Mouse (Mus musculus): ENCODE measurements around the gene Mrpl9. TPM values are rescaled to one million over a fixed set of nuclear protein-coding genes. Genes with fewer than 3 reads are reported as not detected.

Gene Mrpl9
- polyA plus RNA-seq, 1 experiment from 2014 or later, result 69.9 TPM

DNA sequence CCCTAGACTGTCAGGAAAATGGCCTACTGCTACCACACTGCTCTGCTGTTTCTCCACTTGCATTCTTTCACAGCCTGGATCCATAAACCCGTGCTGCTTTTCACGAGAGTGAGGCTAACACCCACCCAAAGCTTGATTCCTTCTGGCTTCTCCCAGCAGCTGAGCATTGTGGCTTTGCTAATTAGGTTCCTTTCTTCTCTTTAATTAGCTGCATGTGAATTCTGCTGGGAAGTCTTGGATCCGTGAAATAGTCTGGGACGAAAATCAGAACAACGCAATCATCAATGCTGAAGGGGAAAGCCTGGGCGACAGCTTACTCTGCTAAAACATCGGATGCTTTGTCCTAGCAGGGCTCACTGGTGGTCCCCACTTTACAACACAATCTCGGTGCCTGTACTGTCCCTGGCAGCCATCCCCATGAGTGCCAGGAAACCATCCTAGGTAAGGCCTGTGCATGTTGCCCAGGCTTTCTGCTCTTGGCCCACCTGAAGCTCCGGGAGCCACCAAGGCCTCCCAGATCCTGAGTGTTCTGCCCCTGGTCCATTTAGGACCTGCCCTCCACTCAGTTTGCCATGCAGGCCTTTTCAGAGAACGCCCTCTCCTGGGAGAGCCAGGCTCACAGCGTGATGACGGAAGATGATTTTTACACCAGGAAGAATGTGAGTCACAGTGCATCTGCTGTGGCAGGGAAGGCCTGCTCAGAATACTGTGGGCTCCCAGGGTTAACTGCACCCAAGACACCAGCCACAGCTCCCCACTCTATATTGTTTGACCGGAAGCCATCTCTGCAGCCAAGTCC lies 22.7 kb downstream of the Mrpl9 start:
- Histone ChIP-seq H3K4me1 (replicated peaks) (peaks cover 21% of the 10 kb centered on the region), H3K27ac (peak overlapping the region; percentile 60; the same call in 1 of the 2 replicates), H3K36me3 (no peaks in the 10 kb centered on the region), H3K4me2 (no peak overlapping the region), H3K9ac (replicated peaks) (no peak overlapping the region), H3K9me3 (no peaks in the 10 kb centered on the region), H3K27me3 (no peaks in the 10 kb centered on the region), H3K4me3 (replicated peaks) (no peak overlapping the region)
- no peak for ATAC-seq (ENCODE audit: insufficient number of reproducible peaks, insufficient read depth, low FRiP score, low TSS enrichment, low read depth)
- WGBS, result 48% methylated on average over 13 of the region's 13 CpGs

DNA sequence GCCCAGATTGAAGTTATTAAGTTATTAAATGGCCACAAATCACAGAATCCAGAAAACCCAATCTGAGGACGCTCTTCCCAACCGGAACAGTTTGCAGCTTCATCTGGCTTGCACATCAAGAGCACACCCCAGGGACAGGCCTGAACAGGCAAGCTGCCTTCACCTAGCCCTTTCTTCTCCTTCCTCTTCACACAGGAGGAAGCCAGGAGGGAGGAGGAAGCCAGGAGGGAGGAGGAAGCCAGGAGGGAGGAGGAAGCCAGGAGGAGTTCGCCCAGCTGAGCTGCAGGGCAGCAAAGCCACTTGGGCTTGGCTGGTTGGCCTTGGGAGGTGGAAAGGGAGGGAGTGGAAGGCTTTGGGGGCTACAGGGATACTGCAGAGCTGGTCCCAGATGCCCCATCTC lies 25.8 kb downstream of the Mrpl9 start:
- H3K36me3 ChIP-seq, result no peaks in the 10 kb centered on the region
- WGBS, result 33% methylated on average over 3 of the region's 3 CpGs
- H3K4me3 ChIP-seq (replicated peaks), result no peak overlapping the region
- H3K27me3 ChIP-seq, result no peaks in the 10 kb centered on the region
- no peak overlapping the region for H3K27ac ChIP-seq
- no peak overlapping the region for H3K4me2 ChIP-seq
- ATAC-seq (ENCODE audit: insufficient number of reproducible peaks, insufficient read depth, low FRiP score, low TSS enrichment, low read depth), result no peak
- H3K4me1 ChIP-seq (replicated peaks), result peaks cover 31% of the 10 kb centered on the region
- H3K9me3 ChIP-seq, result no peaks in the 10 kb centered on the region
- H3K9ac ChIP-seq (replicated peaks), result no peak overlapping the region

DNA sequence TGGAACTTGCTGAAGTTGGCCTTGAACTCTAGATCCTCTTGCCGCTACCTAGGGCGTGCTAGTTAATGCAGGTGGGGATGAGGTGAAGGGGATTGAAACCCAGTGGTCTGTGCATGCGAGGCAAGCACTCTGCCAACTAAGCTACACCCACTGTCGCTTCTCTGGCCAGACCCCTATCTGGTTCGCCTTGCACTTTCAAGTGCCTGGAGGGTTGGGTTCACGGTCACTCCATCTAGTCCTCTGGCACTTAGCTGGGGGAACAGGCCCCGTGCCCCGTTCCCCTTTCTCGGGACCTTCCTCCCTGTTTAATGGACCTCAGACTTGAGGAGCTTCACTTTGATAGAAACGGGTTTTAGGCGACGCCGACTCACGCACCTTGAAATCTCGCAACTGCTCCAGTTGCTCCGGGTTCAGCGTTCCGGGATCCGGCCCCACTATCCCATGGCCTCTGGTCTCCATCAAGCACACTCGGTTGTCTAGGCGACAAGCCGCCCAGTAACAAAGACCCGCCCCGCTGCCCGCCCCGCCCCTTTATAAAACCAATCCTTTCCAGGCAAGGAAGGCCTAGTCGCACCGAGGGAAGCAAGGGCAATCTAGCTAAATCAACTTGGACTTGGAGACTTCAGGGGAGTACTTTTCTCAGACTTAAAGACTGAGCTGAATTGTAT lies 29.5 kb downstream of the Mrpl9 start:
- Histone ChIP-seq H3K4me1 (replicated peaks) (peaks cover 23% of the 10 kb centered on the region), H3K4me3 (replicated peaks) (peak overlapping the region; percentile 26), H3K9me3 (no peaks in the 10 kb centered on the region), H3K9ac (replicated peaks) (no peak overlapping the region), H3K27me3 (peaks cover 3% of the 10 kb centered on the region; the same call in 1 of the 2 replicates), H3K27ac (peak overlapping the region; percentile 66; the same call in 1 of the 2 replicates), H3K36me3 (no peaks in the 10 kb centered on the region), H3K4me2 (peak overlapping the region; percentile 59)
- ATAC-seq (ENCODE audit: insufficient number of reproducible peaks, insufficient read depth, low FRiP score, low TSS enrichment, low read depth), result peak; percentile 66
- 7% methylated on average over 28 of the region's 28 CpGs for WGBS

DNA sequence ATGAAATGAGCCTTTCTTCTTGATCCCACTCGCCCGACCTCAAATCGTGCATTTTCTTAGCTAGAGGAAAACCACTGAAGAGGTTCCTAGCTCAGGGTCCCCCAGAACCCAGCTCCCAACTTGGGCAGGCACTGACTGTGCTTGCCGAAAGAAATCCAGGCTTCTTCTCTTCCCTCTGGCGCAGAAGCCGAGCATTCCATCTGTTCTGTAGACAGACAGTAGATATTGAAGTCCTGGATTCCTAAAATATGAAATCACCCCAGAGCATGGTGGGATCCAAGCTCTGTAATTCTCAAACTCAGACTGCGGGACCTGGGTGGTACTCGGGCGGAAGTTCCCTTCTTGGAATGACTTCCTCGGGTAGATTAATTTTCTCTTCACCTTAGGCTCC lies 30.0 kb downstream of the Mrpl9 start:
- Histone ChIP-seq H3K36me3 (no peaks in the 10 kb centered on the region), H3K27ac (peak overlapping the region; percentile 66; the same call in 1 of the 2 replicates), H3K4me2 (peak overlapping the region; percentile 59), H3K9ac (replicated peaks) (no peak overlapping the region), H3K4me3 (replicated peaks) (no peak overlapping the region), H3K4me1 (replicated peaks) (peaks cover 27% of the 10 kb centered on the region), H3K27me3 (peaks cover 8% of the 10 kb centered on the region), H3K9me3 (no peaks in the 10 kb centered on the region)
- WGBS, result 47% methylated on average over 10 of the region's 10 CpGs
- no peak for ATAC-seq (ENCODE audit: insufficient number of reproducible peaks, insufficient read depth, low FRiP score, low TSS enrichment, low read depth)

DNA sequence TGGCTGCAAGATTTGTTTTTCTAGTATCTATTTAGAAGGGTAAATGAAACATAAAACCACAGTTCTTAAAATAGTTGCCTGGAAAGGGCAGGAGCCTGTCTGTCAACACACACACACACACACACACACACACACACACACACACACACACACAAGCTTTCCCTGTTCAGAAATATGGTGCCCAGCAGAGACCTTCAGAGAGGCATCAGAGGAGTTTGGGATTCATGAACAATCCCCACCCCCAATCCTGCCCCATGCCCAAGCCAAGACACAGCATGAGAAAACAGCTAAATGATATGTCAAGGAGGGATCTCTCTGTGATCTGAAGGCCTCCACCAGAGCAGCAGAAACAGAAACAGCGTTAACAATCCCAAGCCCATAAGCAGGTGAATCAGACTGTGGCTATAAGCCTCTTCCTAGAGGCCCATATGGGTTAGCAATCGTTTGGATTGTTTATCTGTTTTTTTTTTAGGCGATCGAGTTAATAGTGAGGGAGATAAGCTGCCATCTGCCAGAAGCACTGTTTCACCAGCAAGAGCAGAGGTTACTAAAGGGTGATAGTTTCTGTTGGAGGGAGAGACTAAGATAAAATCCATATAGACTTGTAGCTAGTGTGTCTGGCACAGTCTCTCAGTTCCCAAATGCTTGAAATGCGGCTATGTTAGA lies 30.6 kb downstream of the Mrpl9 start:
- H3K27me3 ChIP-seq, result peaks cover 14% of the 10 kb centered on the region
- no peak for ATAC-seq (ENCODE audit: insufficient number of reproducible peaks, insufficient read depth, low FRiP score, low TSS enrichment, low read depth)
- H3K4me1 ChIP-seq (replicated peaks), result peaks cover 32% of the 10 kb centered on the region
- no peak overlapping the region for H3K27ac ChIP-seq
- no peak overlapping the region for H3K4me3 ChIP-seq (replicated peaks)
- 63% methylated on average over 5 of the region's 5 CpGs for WGBS
- H3K36me3 ChIP-seq, result no peaks in the 10 kb centered on the region
- H3K9ac ChIP-seq (replicated peaks), result no peak overlapping the region
- no peak overlapping the region for H3K4me2 ChIP-seq
- H3K9me3 ChIP-seq, result no peaks in the 10 kb centered on the region

DNA sequence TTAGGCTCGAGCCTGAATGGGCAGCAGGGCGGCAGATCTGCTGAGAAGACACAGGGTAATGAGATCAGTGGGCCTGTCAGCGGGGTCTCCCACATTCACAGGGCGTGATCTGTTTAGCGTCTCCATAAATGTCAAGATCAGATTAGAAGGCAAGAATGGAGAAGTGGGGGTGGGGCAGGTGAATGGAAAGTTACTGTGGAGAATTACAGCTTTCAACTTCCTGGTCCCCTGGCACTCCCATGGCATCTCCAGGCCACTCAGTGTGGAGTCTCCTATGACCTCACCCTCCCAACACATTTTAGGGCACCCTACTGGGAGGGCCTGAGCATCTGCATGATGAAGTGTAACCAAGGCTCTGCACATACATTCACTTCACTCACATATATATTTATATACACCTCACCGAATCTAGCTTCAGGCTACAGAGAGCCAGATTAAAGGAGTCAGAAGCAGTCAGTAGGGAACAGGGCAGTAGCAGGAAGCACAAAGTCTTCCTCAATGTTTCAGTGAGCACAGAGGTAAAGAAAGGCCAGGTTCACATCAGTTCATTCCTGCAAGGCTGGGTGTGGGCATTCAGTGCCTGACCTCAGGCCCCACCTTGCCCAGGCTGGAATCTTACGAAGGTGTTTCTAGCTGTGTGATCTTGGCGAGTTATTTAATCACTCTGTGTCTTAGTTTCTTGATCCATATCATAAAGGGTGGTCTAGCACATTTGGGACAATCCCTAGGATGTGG lies 33.4 kb downstream of the Mrpl9 start:
- Histone ChIP-seq H3K27ac (no peak overlapping the region), H3K4me2 (no peak overlapping the region), H3K27me3 (peaks cover 42% of the 10 kb centered on the region), H3K4me1 (replicated peaks) (peaks cover 39% of the 10 kb centered on the region), H3K36me3 (no peaks in the 10 kb centered on the region), H3K9ac (replicated peaks) (no peak overlapping the region), H3K4me3 (replicated peaks) (no peak overlapping the region), H3K9me3 (no peaks in the 10 kb centered on the region)
- no peak for ATAC-seq (ENCODE audit: insufficient number of reproducible peaks, insufficient read depth, low FRiP score, low TSS enrichment, low read depth)
- 31% methylated on average over 8 of the region's 8 CpGs for WGBS

DNA sequence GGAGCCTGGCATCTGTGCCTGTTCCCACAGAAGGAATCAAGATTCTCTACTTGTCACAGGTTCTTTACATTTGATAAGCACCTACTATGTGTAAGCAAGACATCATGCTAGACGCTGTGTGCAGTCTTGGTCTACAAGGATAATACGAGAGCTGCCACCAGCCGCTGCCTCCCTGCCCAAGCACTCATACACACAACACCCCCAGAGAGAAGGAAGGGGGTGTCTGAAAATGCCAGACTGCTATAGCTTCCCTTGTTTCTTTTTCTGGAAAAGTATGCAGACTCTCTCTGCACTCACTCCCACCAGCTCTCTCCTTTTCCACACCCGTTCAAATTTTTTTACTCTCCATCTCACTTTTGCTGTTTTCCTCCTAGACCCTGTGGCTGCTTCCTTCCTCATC lies 34.3 kb downstream of the Mrpl9 start:
- H3K27ac ChIP-seq, result no peak overlapping the region
- no peak overlapping the region for H3K4me2 ChIP-seq
- no peak overlapping the region for H3K4me3 ChIP-seq (replicated peaks)
- H3K9ac ChIP-seq (replicated peaks), result no peak overlapping the region
- no peaks in the 10 kb centered on the region for H3K36me3 ChIP-seq
- no peak for ATAC-seq (ENCODE audit: insufficient number of reproducible peaks, insufficient read depth, low FRiP score, low TSS enrichment, low read depth)
- peaks cover 49% of the 10 kb centered on the region for H3K27me3 ChIP-seq
- peaks cover 36% of the 10 kb centered on the region for H3K4me1 ChIP-seq (replicated peaks)
- no peaks in the 10 kb centered on the region for H3K9me3 ChIP-seq
- 52% methylated on average over 4 of the region's 4 CpGs for WGBS

DNA sequence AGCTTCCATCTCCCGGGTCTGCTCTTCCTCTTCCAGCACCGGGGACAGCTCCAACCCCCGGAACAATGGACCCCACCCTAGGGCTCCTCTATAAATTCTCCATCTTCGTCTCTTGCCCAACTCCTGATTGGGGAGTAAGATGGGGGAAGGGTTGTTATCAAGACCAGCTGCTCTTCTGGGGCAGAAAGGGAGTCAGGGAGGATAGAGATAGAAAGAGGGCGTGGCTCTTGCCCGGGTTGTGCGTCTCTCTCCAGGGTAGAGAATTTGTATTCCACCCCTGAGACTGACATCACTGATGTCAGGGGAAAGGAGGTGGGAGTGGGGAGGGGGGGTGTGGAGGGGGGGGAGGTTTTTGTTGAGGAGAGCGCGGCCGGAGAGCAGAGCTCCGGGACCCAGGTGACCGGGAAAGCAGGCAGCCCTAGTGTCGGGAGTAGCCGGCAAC lies 34.9 kb downstream of the Mrpl9 start, which contains the start of gene Celf3:
Gene Celf3 (plus strand): TSS at position 315 of the 442 bp plus-strand sequence.
- Histone ChIP-seq H3K4me3 (replicated peaks) (no peak within 1 kb of the TSS), H3K4me2 (peak within 1 kb of the TSS; percentile 32)

DNA sequence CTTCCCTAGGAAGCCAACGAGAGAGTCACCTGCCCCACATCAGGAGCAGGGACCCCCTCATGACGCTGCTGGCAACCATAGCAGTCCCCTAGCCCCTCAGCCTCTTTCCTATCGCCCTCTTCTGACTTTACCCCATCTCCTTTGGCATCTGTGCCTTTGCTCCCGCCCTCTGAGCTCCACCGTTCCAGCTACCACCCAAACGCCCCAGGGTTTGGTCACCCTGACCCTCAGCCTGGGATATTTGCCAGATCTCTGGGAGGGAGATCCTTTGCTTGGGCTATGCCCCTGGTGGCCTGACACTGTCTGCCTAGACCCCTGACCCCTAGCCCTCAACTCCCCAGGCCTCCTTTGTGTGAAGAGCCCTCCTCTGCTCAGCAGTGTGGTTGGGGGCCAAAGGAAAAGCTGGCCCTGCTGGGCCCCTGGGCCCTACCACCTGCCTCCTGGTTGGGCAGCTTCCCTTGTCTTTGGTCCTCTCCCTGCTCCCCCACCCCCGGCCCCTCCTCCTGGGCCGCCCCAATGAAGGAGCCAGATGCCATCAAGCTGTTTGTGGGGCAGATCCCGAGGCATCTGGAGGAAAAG lies 35.6 kb downstream of the Mrpl9 start:
- 6% methylated on average over 9 of the region's 9 CpGs for WGBS
- no peaks in the 10 kb centered on the region for H3K36me3 ChIP-seq
- H3K4me1 ChIP-seq (replicated peaks), result peaks cover 29% of the 10 kb centered on the region
- H3K27me3 ChIP-seq, result peaks cover 49% of the 10 kb centered on the region
- no peak overlapping the region for H3K9ac ChIP-seq (replicated peaks)
- no peak overlapping the region for H3K27ac ChIP-seq
- H3K4me2 ChIP-seq, result peak overlapping the region; percentile 32; the same call in 1 of the 2 replicates
- no peak overlapping the region for H3K4me3 ChIP-seq (replicated peaks)
- ATAC-seq (ENCODE audit: insufficient number of reproducible peaks, insufficient read depth, low FRiP score, low TSS enrichment, low read depth), result no peak
- no peaks in the 10 kb centered on the region for H3K9me3 ChIP-seq

More for the DNA sequence above, 34.9 kb downstream of the Mrpl9 start, which contains the start of gene Celf3:
- Histone ChIP-seq H3K27me3 (peaks cover 49% of the 10 kb centered on the region), H3K9me3 (no peaks in the 10 kb centered on the region), H3K36me3 (no peaks in the 10 kb centered on the region), H3K4me1 (replicated peaks) (peaks cover 31% of the 10 kb centered on the region), H3K9ac (replicated peaks) (no peak within 1 kb of the TSS), H3K27ac (no peak within 1 kb of the TSS)
- under 1% methylated on average over 13 of the region's 14 CpGs for WGBS
- no peak for ATAC-seq (ENCODE audit: insufficient number of reproducible peaks, insufficient read depth, low FRiP score, low TSS enrichment, low read depth)

DNA sequence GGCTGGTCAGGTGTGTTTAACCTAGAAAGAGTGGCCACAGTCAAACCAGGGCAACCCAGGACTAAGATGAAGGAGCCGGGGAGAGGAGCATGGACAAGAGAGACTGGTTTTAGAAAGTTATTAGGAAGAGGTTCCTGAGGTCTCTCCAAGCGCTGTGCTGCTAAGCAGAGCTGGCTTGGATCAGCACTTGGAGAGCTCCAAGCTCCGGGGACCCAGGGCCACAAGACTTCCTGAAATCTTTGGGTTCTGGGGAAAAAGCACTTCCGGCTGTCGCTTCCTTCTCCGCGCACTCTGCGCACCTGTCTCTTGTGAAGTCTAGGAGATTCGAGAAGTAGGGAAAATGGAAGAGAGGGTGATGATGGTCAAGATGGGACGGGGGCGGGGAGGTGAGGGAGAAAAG lies 36.4 kb downstream of the Mrpl9 start:
- Histone ChIP-seq H3K36me3 (no peaks in the 10 kb centered on the region), H3K4me2 (peak overlapping the region; percentile 40), H3K27me3 (peaks cover 49% of the 10 kb centered on the region), H3K27ac (no peak overlapping the region), H3K9me3 (no peaks in the 10 kb centered on the region), H3K9ac (replicated peaks) (no peak overlapping the region), H3K4me1 (replicated peaks) (peaks cover 38% of the 10 kb centered on the region), H3K4me3 (replicated peaks) (no peak overlapping the region)
- WGBS, result 3% methylated on average over 11 of the region's 11 CpGs
- no peak for ATAC-seq (ENCODE audit: insufficient number of reproducible peaks, insufficient read depth, low FRiP score, low TSS enrichment, low read depth)

Measured in limb, embryonic 12.5 days (tissue).